Mouse (Mus musculus): ENCODE measurements at regions not wholly inside any gene's neighbourhood (a gene's known extent, or its start where the extent isn't known, plus 50 kb on each side); places are given as distances from the start of the nearest gene placed in this dataset.

GRCm38 (mm10) chr4:81005507-81006328, 95.3 kb downstream of the Lurap1l start:
- CTCF ChIA-PET: no interaction called here

- CTCF ChIA-PET: no interaction called here
Observed at GRCm38 (mm10) chr4:81006546-81006945, 96.1 kb downstream of the Lurap1l start.

GRCm38 (mm10) chr4:81021850-81022249, 111.4 kb downstream of the Lurap1l start:
- CTCF ChIA-PET: no interaction called here

GRCm38 (mm10) chr4:81023436-81023983, 113.1 kb downstream of the Lurap1l start:
- CTCF ChIA-PET: no interaction called here

GRCm38 (mm10) chr4:81027558-81027957, 117.1 kb downstream of the Lurap1l start:
- CTCF ChIA-PET: no interaction called here

GRCm38 (mm10) chr4:81030671-81031070, 120.2 kb downstream of the Lurap1l start:
- CTCF ChIA-PET: no interaction called here

- CTCF ChIA-PET: no interaction called here
Observed at GRCm38 (mm10) chr4:81037336-81037902, 127.0 kb downstream of the Lurap1l start.

- CTCF ChIA-PET: no interaction called here
Observed at GRCm38 (mm10) chr4:81058227-81058626, 147.8 kb downstream of the Lurap1l start.

GRCm38 (mm10) chr4:81058809-81059208, 148.4 kb downstream of the Lurap1l start:
- CTCF ChIA-PET: no interaction called here

- CTCF ChIA-PET: no interaction called here
Observed at GRCm38 (mm10) chr4:81059356-81059755, 148.9 kb downstream of the Lurap1l start.

- CTCF ChIA-PET: no interaction called here
Observed at GRCm38 (mm10) chr4:81082290-81082947, 172.0 kb downstream of the Lurap1l start.

GRCm38 (mm10) chr4:81085188-81085587, 174.7 kb downstream of the Lurap1l start:
- CTCF ChIA-PET: no interaction called here

GRCm38 (mm10) chr4:81096581-81096980, 186.1 kb downstream of the Lurap1l start:
- CTCF ChIA-PET: no interaction called here

GRCm38 (mm10) chr4:81097597-81097996, 187.2 kb downstream of the Lurap1l start:
- CTCF ChIA-PET: interaction anchor here (0.7 kb wide), 1 partner anchor 1561 kb away, joined by 4 read pairs; no protein-coding TSS in a partner anchor

- CTCF ChIA-PET: no interaction called here
Observed at GRCm38 (mm10) chr4:81101049-81101448, 190.6 kb downstream of the Lurap1l start.

- CTCF ChIA-PET: no interaction called here
Observed at GRCm38 (mm10) chr4:81111307-81111706, 200.9 kb downstream of the Lurap1l start.

- CTCF ChIA-PET: no interaction called here
Observed at GRCm38 (mm10) chr4:81116411-81116810, 206.0 kb downstream of the Lurap1l start.

- CTCF ChIA-PET: no interaction called here
Observed at GRCm38 (mm10) chr4:81124155-81124554, 213.7 kb downstream of the Lurap1l start.

- CTCF ChIA-PET: no interaction called here
Observed at GRCm38 (mm10) chr4:81129874-81130273, 219.4 kb downstream of the Lurap1l start.

GRCm38 (mm10) chr4:81173111-81173510, 262.7 kb downstream of the Lurap1l start:
- CTCF ChIA-PET: no interaction called here

- CTCF ChIA-PET: no interaction called here
Observed at GRCm38 (mm10) chr4:81177443-81178041, 265.1 kb downstream of the Mpdz start.

GRCm38 (mm10) chr4:81178047-81178781, 264.4 kb downstream of the Mpdz start:
- CTCF ChIA-PET: no interaction called here

Measured in spleen, embryonic (tissue).